Mouse (Mus musculus): ENCODE measurements around the gene Limk2. TPM values are rescaled to one million over a fixed set of nuclear protein-coding genes. Genes with fewer than 3 reads are reported as not detected.

Gene Limk2
- total and polyA plus RNA-seq, 2 experiments from 2014 or later, result 113 to 206 TPM

- H3K9me3 ChIP-seq (ENCODE audit: low read length), result no peaks in the 10 kb centered on the region
- ATAC-seq (no peak), DNase-seq (ENCODE audit: low spot score) (no peak)
- no peak for TF ChIP-seq CTCF (IDR thresholded peaks at IDR 0.05; ENCODE audit: low read depth)
- no peak overlapping the region for H3K27ac ChIP-seq
- H3K9ac ChIP-seq (replicated peaks; ENCODE audit: low read length), result no peak overlapping the region
- no peak overlapping the region for H3K4me2 ChIP-seq (ENCODE audit: low read depth, low read length)
- no peak overlapping the region for H3K4me3 ChIP-seq (ENCODE audit: low read length)
- H3K36me3 ChIP-seq (ENCODE audit: insufficient read depth, low read length), result no peaks in the 10 kb centered on the region
- 77% methylated on average over 4 of the region's 4 CpGs for WGBS
- no peaks in the 10 kb centered on the region for H3K4me1 ChIP-seq (ENCODE audit: insufficient read depth, low read length)
- no peaks in the 10 kb centered on the region for H3K27me3 ChIP-seq (ENCODE audit: insufficient read depth, low read length)
Measured at GRCm38 (mm10) chr11:3433809-3434208, 24.8 kb upstream of the Limk2 start.

GRCm38 (mm10) chr11:3431976-3432603 lies 23.1 kb upstream of the Limk2 start:
- Histone ChIP-seq H3K27ac (no peak overlapping the region), H3K4me3 (ENCODE audit: low read length) (no peak overlapping the region), H3K9me3 (ENCODE audit: low read length) (no peaks in the 10 kb centered on the region), H3K4me1 (ENCODE audit: insufficient read depth, low read length) (no peaks in the 10 kb centered on the region), H3K36me3 (ENCODE audit: insufficient read depth, low read length) (no peaks in the 10 kb centered on the region), H3K9ac (replicated peaks; ENCODE audit: low read length) (no peak overlapping the region), H3K4me2 (ENCODE audit: low read depth, low read length) (no peak overlapping the region), H3K27me3 (ENCODE audit: insufficient read depth, low read length) (no peaks in the 10 kb centered on the region)
- no peak for TF ChIP-seq CTCF (IDR thresholded peaks at IDR 0.05; ENCODE audit: low read depth)
- no peak for DNase-seq (ENCODE audit: low spot score)
- no peak for ATAC-seq
- WGBS, result 88% methylated on average over 6 of the region's 6 CpGs

GRCm38 (mm10) chr11:3431515-3431914 lies 22.5 kb upstream of the Limk2 start:
- Histone ChIP-seq H3K27ac (no peak overlapping the region), H3K4me1 (ENCODE audit: insufficient read depth, low read length) (no peaks in the 10 kb centered on the region), H3K4me2 (ENCODE audit: low read depth, low read length) (no peak overlapping the region), H3K36me3 (ENCODE audit: insufficient read depth, low read length) (peaks cover 2% of the 10 kb centered on the region; the same call in 1 of the 2 replicates), H3K9me3 (ENCODE audit: low read length) (no peaks in the 10 kb centered on the region), H3K9ac (replicated peaks; ENCODE audit: low read length) (no peak overlapping the region), H3K4me3 (ENCODE audit: low read length) (no peak overlapping the region), H3K27me3 (ENCODE audit: insufficient read depth, low read length) (no peaks in the 10 kb centered on the region)
- DNase-seq (ENCODE audit: low spot score) (no peak), ATAC-seq (no peak)
- no peak for TF ChIP-seq CTCF (IDR thresholded peaks at IDR 0.05; ENCODE audit: low read depth)
- WGBS, result 89% methylated on average over 3 of the region's 3 CpGs

GRCm38 (mm10) chr11:3428632-3429031 lies 19.6 kb upstream of the Limk2 start:
- Histone ChIP-seq H3K9me3 (ENCODE audit: low read length) (no peaks in the 10 kb centered on the region), H3K4me3 (ENCODE audit: low read length) (no peak overlapping the region), H3K4me2 (ENCODE audit: low read depth, low read length) (no peak overlapping the region), H3K27me3 (ENCODE audit: insufficient read depth, low read length) (no peaks in the 10 kb centered on the region), H3K27ac (no peak overlapping the region), H3K36me3 (ENCODE audit: insufficient read depth, low read length) (peaks cover 25% of the 10 kb centered on the region), H3K9ac (replicated peaks; ENCODE audit: low read length) (no peak overlapping the region), H3K4me1 (ENCODE audit: insufficient read depth, low read length) (no peaks in the 10 kb centered on the region)
- WGBS, result 88% methylated on average over 7 of the region's 7 CpGs
- DNase-seq (ENCODE audit: low spot score) (no peak), ATAC-seq (no peak)
- TF ChIP-seq CTCF (IDR thresholded peaks at IDR 0.05; ENCODE audit: low read depth), result no peak

GRCm38 (mm10) chr11:3427697-3428230 lies 18.8 kb upstream of the Limk2 start:
- Histone ChIP-seq H3K36me3 (ENCODE audit: insufficient read depth, low read length) (peaks cover 25% of the 10 kb centered on the region), H3K9me3 (ENCODE audit: low read length) (no peaks in the 10 kb centered on the region), H3K4me3 (ENCODE audit: low read length) (no peak overlapping the region), H3K27ac (no peak overlapping the region), H3K9ac (replicated peaks; ENCODE audit: low read length) (no peak overlapping the region), H3K27me3 (ENCODE audit: insufficient read depth, low read length) (no peaks in the 10 kb centered on the region), H3K4me1 (ENCODE audit: insufficient read depth, low read length) (no peaks in the 10 kb centered on the region), H3K4me2 (ENCODE audit: low read depth, low read length) (no peak overlapping the region)
- no peak for DNase-seq (ENCODE audit: low spot score)
- TF ChIP-seq CTCF (IDR thresholded peaks at IDR 0.05; ENCODE audit: low read depth), result no peak
- WGBS, result 84% methylated on average over 3 of the region's 3 CpGs
- no peak for ATAC-seq

GRCm38 (mm10) chr11:3422242-3422641 lies 13.3 kb upstream of the Limk2 start:
- Histone ChIP-seq H3K27me3 (ENCODE audit: insufficient read depth, low read length) (no peaks in the 10 kb centered on the region), H3K9me3 (ENCODE audit: low read length) (no peaks in the 10 kb centered on the region), H3K4me3 (ENCODE audit: low read length) (no peak overlapping the region), H3K4me1 (ENCODE audit: insufficient read depth, low read length) (no peaks in the 10 kb centered on the region), H3K4me2 (ENCODE audit: low read depth, low read length) (no peak overlapping the region), H3K9ac (replicated peaks; ENCODE audit: low read length) (no peak overlapping the region), H3K27ac (no peak overlapping the region), H3K36me3 (ENCODE audit: insufficient read depth, low read length) (peaks cover 40% of the 10 kb centered on the region)
- no peak for DNase-seq (ENCODE audit: low spot score)
- ATAC-seq, result no peak
- WGBS, result 82% methylated on average over 4 of the region's 4 CpGs
- no peak for TF ChIP-seq CTCF (IDR thresholded peaks at IDR 0.05; ENCODE audit: low read depth)

GRCm38 (mm10) chr11:3418741-3419140 lies 9.8 kb upstream of the Limk2 start:
- no peaks in the 10 kb centered on the region for H3K9me3 ChIP-seq (ENCODE audit: low read length)
- H3K36me3 ChIP-seq (ENCODE audit: insufficient read depth, low read length), result peaks cover 25% of the 10 kb centered on the region
- no peak for TF ChIP-seq CTCF (IDR thresholded peaks at IDR 0.05; ENCODE audit: low read depth)
- H3K4me1 ChIP-seq (ENCODE audit: insufficient read depth, low read length), result no peaks in the 10 kb centered on the region
- WGBS, result 82% methylated on average over 4 of the region's 4 CpGs
- no peak for ATAC-seq
- no peak overlapping the region for H3K9ac ChIP-seq (replicated peaks; ENCODE audit: low read length)
- H3K27me3 ChIP-seq (ENCODE audit: insufficient read depth, low read length), result no peaks in the 10 kb centered on the region
- no peak overlapping the region for H3K27ac ChIP-seq
- H3K4me3 ChIP-seq (ENCODE audit: low read length), result no peak overlapping the region
- no peak for DNase-seq (ENCODE audit: low spot score)
- H3K4me2 ChIP-seq (ENCODE audit: low read depth, low read length), result no peak overlapping the region
